Mouse (Mus musculus) limb, embryonic 14.5 days (tissue): Measurements from ENCODE around the gene Pde4b. TPM values are rescaled to one million over a fixed set of nuclear protein-coding genes. Genes with fewer than 3 reads are reported as not detected.

Experiments used
- ATAC-seq: fragments of 200-750 bp; cut with Nextera tagmentation; 2 replicates; pipeline ENCODE4 v1.8.0; 2017; ENCODE audit warnings: low read depth, moderate number of reproducible peaks, moderate TSS enrichment; ENCODE audit not compliant: low FRiP score
- DNase-seq: peaks from one replicate; pipeline ENCODE4 v3.0.0-alpha.2; 2015; ENCODE audit warnings: low spot score
- H3K27ac ChIP-seq: fragments of 300-500 bp; sonication (generic); replicated peaks from 2 replicates; pipeline ENCODE4 v1.5.1; 2014; ENCODE audit warnings: low read depth, mild to moderate bottlenecking, low read length, moderate library complexity, mixed read lengths
- H3K27me3 ChIP-seq: fragments of 300-500 bp; sonication (generic); 2 replicates; pipeline ENCODE4 v1.6.1; 2014; ENCODE audit warnings: low read length, mixed read lengths; ENCODE audit not compliant: control insufficient read depth, insufficient read depth
- H3K36me3 ChIP-seq: fragments of 300-500 bp; sonication (generic); 2 replicates; pipeline ENCODE4 v1.6.1; 2014; ENCODE audit warnings: mild to moderate bottlenecking, low read length, moderate library complexity, mixed read lengths; ENCODE audit not compliant: control insufficient read depth, insufficient read depth
- H3K4me1 ChIP-seq: fragments of 300-500 bp; sonication (generic); 2 replicates; pipeline ENCODE4 v1.6.1; 2014; ENCODE audit warnings: antibody characterized with exemption, low read length, mixed read lengths; ENCODE audit not compliant: control insufficient read depth, insufficient read depth
- H3K4me2 ChIP-seq: fragments of 300-500 bp; sonication (generic); replicated peaks from 2 replicates; pipeline ENCODE4 v1.6.1; 2014; ENCODE audit warnings: low read depth, mild to moderate bottlenecking, low read length, moderate library complexity; ENCODE audit not compliant: severe bottlenecking
- H3K4me3 ChIP-seq: fragments of 300-500 bp; sonication (generic); replicated peaks from 2 replicates; pipeline ENCODE4 v1.5.1; 2014; ENCODE audit warnings: low read length
- H3K9ac ChIP-seq: fragments of 300-500 bp; sonication (generic); 2 replicates; pipeline ENCODE4 v1.6.1; 2014; ENCODE audit warnings: mild to moderate bottlenecking, low read depth, low read length, moderate library complexity; ENCODE audit not compliant: severe bottlenecking
- H3K9me3 ChIP-seq: fragments of 300-500 bp; sonication (generic); 2 replicates; pipeline ENCODE4 v1.6.1; 2016; ENCODE audit warnings: low read length; ENCODE audit not compliant: control insufficient read depth
- POLR2A ChIP-seq: fragments of 200-500 bp; IDR thresholded peaks from 2 replicates; pipeline ENCODE4 v1.8.0; 2012; ENCODE audit warnings: inconsistent platforms, mild to moderate bottlenecking, moderate library complexity, borderline replicate concordance; ENCODE audit not compliant: insufficient read depth, insufficient read length; ENCODE audit errors: extremely low read depth
- WGBS: fragments of 180-500 bp; shearing (Covaris S2); extraction: QIAGEN DNeasy Blood & Tissue Kit; methylation state at CpG from one replicate; pipeline ENCODE4 v1.1.7; 2014; 5-methylcytosine and 5-hydroxymethylcytosine counted together
- polyA plus RNA-seq, 2 experiments: library from polyadenylated mRNA; depleted of rRNA in 1 of 2; stranded (reverse) in 1 of 2; unstranded in 1 of 2; fragments of >200 nt; fragmentation: Nextera tagmentation in 1 of 2; extraction: Ambion mirVana in 1 of 2; gene quantifications; 2 replicates each; pipeline versions ENCODE4 v1.2.1 to v1.2.3; 2012 to 2014

Gene Pde4b
- polyA plus RNA-seq, 2 experiments: 14.4 to 18.3 TPM

DNA sequence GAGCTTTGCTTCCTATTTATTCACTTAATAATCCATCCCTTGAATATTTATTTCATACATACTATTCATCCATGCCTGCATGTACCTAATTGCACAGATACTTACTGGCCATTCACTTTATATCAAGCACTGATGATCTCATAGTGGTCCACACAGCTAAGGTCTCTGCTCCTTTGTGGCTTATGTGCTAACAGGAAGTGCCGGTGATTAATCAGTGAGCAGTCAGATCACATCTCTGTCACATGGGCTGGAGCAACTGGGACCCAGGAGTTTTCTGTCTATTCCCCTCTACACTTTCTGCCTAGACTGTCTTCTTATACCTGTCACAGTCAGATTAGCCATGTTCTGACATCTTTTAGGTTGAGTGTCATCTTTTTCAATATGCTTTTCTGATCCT, 411.6 kb downstream of the Pde4b start:
- WGBS: 93% methylated on average over 1 of the region's 1 CpGs
- Histone ChIP-seq H3K4me2 (no peak overlapping the region), H3K4me1 (peaks cover 43% of the 10 kb centered on the region), H3K36me3 (no peaks in the 10 kb centered on the region), H3K9ac (no peak overlapping the region), H3K4me3 (no peak overlapping the region), H3K27me3 (no peaks in the 10 kb centered on the region), H3K27ac (no peak overlapping the region), H3K9me3 (no peaks in the 10 kb centered on the region)
- ATAC-seq (no peak), DNase-seq (no peak)
- TF ChIP-seq POLR2A: no peak

DNA sequence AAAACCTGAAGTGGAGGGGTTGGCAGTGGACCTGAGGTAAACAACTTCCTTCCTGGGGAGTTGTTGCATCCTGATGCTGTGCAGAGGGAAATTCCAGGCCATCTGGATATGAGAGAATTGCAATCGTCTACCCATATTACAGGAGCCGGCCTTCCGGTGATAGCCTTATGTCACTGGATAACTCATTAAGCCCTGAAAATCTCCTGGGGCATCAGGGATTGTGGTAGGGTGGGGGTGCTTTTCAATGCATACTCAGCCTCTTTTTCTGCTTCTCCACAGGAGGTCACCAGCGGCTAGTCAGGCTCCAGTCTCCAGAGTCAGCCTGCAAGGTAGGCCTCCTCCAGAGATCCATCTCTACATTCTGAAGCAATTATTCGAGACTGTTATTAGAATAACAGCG, 418.4 kb downstream of the Pde4b start:
- H3K36me3 ChIP-seq: no peaks in the 10 kb centered on the region

DNA sequence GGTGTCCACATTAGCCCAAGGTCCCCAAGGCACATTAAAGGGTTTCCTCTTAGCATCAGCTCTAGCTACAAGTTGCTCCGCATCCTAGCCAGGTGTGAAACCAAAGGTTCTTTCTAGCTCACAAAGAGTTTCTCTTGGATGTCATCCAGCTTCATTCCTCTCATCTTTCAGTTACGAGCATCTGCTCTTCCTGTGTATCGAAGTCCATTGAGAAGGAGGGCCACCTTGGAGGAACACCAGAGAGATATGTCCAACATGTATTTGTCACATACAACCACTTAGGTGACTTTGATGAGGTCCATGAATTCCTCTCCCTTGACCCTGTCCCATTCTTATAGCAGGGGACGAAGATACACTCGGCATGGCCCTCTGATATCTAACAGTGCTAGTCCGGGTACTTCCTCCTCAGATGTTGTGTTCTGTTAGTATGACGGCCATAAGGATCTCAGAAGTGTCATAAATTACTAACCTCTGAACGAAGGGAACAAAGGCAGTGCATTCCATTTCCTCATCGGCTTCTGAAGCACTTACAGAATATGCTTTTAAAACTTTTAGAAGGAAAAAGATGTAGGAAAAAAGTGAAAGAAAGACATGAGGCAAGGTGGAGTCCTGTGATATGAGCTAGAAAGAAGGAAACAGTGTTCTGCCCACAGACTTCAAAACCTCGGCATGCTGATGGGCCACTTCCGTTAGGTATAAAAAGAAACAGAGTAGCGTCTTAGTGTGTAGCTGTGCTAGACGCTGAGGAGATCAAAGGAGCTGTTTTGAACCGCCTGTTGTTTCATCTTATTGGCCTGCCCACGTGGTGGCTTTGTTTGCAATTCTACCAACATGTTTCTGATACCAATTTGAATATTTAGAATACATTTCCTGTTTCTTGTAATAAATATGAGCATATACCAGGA, 419.3 kb downstream of the Pde4b start:
- Histone ChIP-seq H3K27ac (peak overlapping the region; percentile 39; the same call in 1 of the 2 replicates), H3K4me3 (no peak overlapping the region), H3K4me2 (no peak overlapping the region), H3K9me3 (no peaks in the 10 kb centered on the region), H3K27me3 (no peaks in the 10 kb centered on the region), H3K4me1 (peaks cover 24% of the 10 kb centered on the region), H3K36me3 (no peaks in the 10 kb centered on the region), H3K9ac (no peak overlapping the region)
- 41% methylated on average over 15 of the region's 15 CpGs for WGBS
- peak; percentile 43 for DNase-seq
- peak; percentile 9; the same call in 1 of the 2 replicates for ATAC-seq
- TF ChIP-seq POLR2A: no peak

More for the DNA sequence above, 418.4 kb downstream of the Pde4b start:
- Histone ChIP-seq H3K4me2 (no peak overlapping the region), H3K9me3 (no peaks in the 10 kb centered on the region), H3K4me3 (no peak overlapping the region), H3K4me1 (peaks cover 24% of the 10 kb centered on the region), H3K27me3 (no peaks in the 10 kb centered on the region), H3K9ac (no peak overlapping the region), H3K27ac (no peak overlapping the region)
- ATAC-seq (no peak), DNase-seq (no peak)
- no peak for TF ChIP-seq POLR2A
- 52% methylated on average over 6 of the region's 6 CpGs for WGBS

DNA sequence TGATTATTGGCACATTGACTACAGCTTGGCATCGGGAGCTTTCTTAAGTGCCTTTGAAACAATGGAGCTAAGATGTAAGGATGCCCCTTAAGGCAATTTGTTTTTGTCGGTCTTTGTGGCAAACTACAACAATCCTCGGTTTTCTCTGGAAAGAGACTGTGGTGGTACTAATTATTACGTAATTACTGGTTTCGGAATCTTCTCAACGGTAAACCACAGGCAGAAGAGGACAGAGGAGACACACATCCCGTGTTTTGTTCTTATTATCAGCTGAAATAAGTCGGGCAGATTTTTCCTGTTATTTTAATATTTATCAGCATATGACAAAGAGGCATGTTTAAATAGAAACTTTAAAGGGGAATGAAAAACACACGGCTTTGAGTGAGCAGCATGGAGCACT, 420.0 kb downstream of the Pde4b start:
- H3K9ac ChIP-seq: no peak overlapping the region
- H3K4me3 ChIP-seq: no peak overlapping the region
- H3K4me1 ChIP-seq: peaks cover 31% of the 10 kb centered on the region
- H3K27me3 ChIP-seq: no peaks in the 10 kb centered on the region
- TF ChIP-seq POLR2A: no peak
- WGBS: 61% methylated on average over 9 of the region's 9 CpGs
- no peaks in the 10 kb centered on the region for H3K36me3 ChIP-seq
- H3K27ac ChIP-seq: no peak overlapping the region
- no peak for DNase-seq
- ATAC-seq: no peak
- no peak overlapping the region for H3K4me2 ChIP-seq
- no peaks in the 10 kb centered on the region for H3K9me3 ChIP-seq

- Histone ChIP-seq H3K36me3 (no peaks in the 10 kb centered on the region), H3K4me2 (no peak overlapping the region), H3K9ac (no peak overlapping the region), H3K27ac (no peak overlapping the region), H3K4me1 (peaks cover 30% of the 10 kb centered on the region), H3K4me3 (no peak overlapping the region), H3K9me3 (no peaks in the 10 kb centered on the region), H3K27me3 (no peaks in the 10 kb centered on the region)
- WGBS: 69% methylated on average over 2 of the region's 2 CpGs
- TF ChIP-seq POLR2A: no peak
- DNase-seq: no peak
- no peak for ATAC-seq
These were observed 420.4 kb downstream of the Pde4b start for GRCm38 (mm10) chr4:102507753-102508152.
